Mouse (Mus musculus): Measurements from ENCODE around the gene 9330182O14Rik.
A peak's percentile ranks its signal among the peaks of the same experiment; 100 is the strongest.

Gene 9330182O14Rik

GRCm38 (mm10) chr15:40134152-40134792 is at the start of gene 9330182O14Rik:
TSS of gene 9330182O14Rik (plus strand) at chr15:40134365.
- no peak for DNase-seq

GRCm38 (mm10) chr15:40103304-40103703 is 30.9 kb upstream of the 9330182O14Rik start:
- no peak for DNase-seq

- DNase-seq, result no peak
Observed at GRCm38 (mm10) chr15:40105712-40106111, 28.5 kb upstream of the 9330182O14Rik start.

GRCm38 (mm10) chr15:40113888-40114576 is 20.1 kb upstream of the 9330182O14Rik start:
- DNase-seq, result peak in 1 of 2 experiments; percentile 30

- peak in 1 of 2 experiments; percentile 18 for DNase-seq
Observed at GRCm38 (mm10) chr15:40114600-40115271, 19.4 kb upstream of the 9330182O14Rik start.

GRCm38 (mm10) chr15:40116396-40116795 is 17.8 kb upstream of the 9330182O14Rik start:
- no peak for DNase-seq

GRCm38 (mm10) chr15:40124211-40124953 is 9.8 kb upstream of the 9330182O14Rik start:
- peak; percentile 64 to 71 for DNase-seq

GRCm38 (mm10) chr15:40129496-40129895 is 4.7 kb upstream of the 9330182O14Rik start:
- DNase-seq, result no peak

GRCm38 (mm10) chr15:40130880-40131478 is 3.2 kb upstream of the 9330182O14Rik start:
- DNase-seq, result peak; percentile 90 to 94

GRCm38 (mm10) chr15:40132408-40132807 is 1.8 kb upstream of the 9330182O14Rik start:
- DNase-seq, result no peak

- peak; percentile 44 to 54 for DNase-seq
Observed at GRCm38 (mm10) chr15:40144221-40144620, 10.1 kb downstream of the 9330182O14Rik start.

GRCm38 (mm10) chr15:40157683-40158082 is 23.5 kb downstream of the 9330182O14Rik start:
- no peak for DNase-seq

- DNase-seq, result peak; percentile 81 to 90
Observed at GRCm38 (mm10) chr15:40166560-40167275, 32.6 kb downstream of the 9330182O14Rik start.

- DNase-seq, result peak; percentile 51 to 64
Observed at GRCm38 (mm10) chr15:40167276-40168139, 33.3 kb downstream of the 9330182O14Rik start.

GRCm38 (mm10) chr15:40168140-40168688 is 34.0 kb downstream of the 9330182O14Rik start:
- peak in 1 of 2 experiments; percentile 59 for DNase-seq

- no peak for DNase-seq
Observed at GRCm38 (mm10) chr15:40169061-40169460, 34.9 kb downstream of the 9330182O14Rik start.

- peak; percentile 60 to 66 for DNase-seq
Observed at GRCm38 (mm10) chr15:40169705-40170104, 35.5 kb downstream of the 9330182O14Rik start.

GRCm38 (mm10) chr15:40179423-40179822 is 45.3 kb downstream of the 9330182O14Rik start:
- no peak for DNase-seq

GRCm38 (mm10) chr15:40187017-40187416 is 52.9 kb downstream of the 9330182O14Rik start:
- DNase-seq, result no peak

Measured in cerebellum, postnatal 10 days (tissue).